Mouse (Mus musculus) urinary bladder, postnatal 0 days (tissue): ENCODE data around the gene Zfp169. TPM values are rescaled to one million over a fixed set of nuclear protein-coding genes. Genes with fewer than 3 reads are reported as not detected.

Experiments used
- microRNA counts: library from miRNA; unstranded; fragments of <30 nt; microRNA quantifications from one replicate; lab custom pipeline; 2016
- microRNA-seq: library from miRNA; unstranded; fragments of <30 nt; microRNA quantifications from one replicate; pipeline ENCODE4, GENCODE M21; 2016
- polyA plus RNA-seq: library from polyadenylated mRNA; unstranded; fragments of >200 nt; fragmentation: Nextera tagmentation; extraction: Ambion mirVana; gene quantifications from 2 replicates; pipeline ENCODE4 v1.2.1, GENCODE M21; 2015

Zfp169 gene
- 1.2 and 1.8 TPM in 2 replicates for polyA plus RNA-seq

GRCm38 (mm10) chr13:48513003-48513929, at the start of gene Zfp169, which contains the start of gene A830005F24Rik:
TSS of gene Zfp169 (minus strand) at chr13:48513451.
TSS of gene A830005F24Rik (plus strand) at chr13:48513570.

MicroRNA genes within 50 kb of the gene (microRNA counts, 519-probe panel; counts per million panel counts)
- microRNA mmu-let-7a (lab: Ali Mortazavi, UCI) (5,859 counts per million, percentile 99 among the panel's probes with 10 or more counts), microRNA mmu-let-7d (lab: Ali Mortazavi, UCI) (5,859 counts per million, percentile 99 among the panel's probes with 10 or more counts), microRNA mmu-let-7f (lab: Ali Mortazavi, UCI) (5,428 counts per million, percentile 96 among the panel's probes with 10 or more counts)

Small RNAs within 50 kb of the gene (microRNA-seq; reads per million reads assigned to microRNA genes)
- not detected for gene Gm24111
- gene Mirlet7a-1, result 255 reads per million, percentile 56 among the genes with 10 or more reads in this experiment
- gene Mirlet7d, result 20,908 reads per million, percentile 97 among the genes with 10 or more reads in this experiment
- gene Mirlet7f-1, result not detected

Other genes with a start within 250 kb of the Zfp169 start
- 0.28 and 0.56 TPM in 2 replicates for gene A830005F24Rik, start 119 bp upstream of the Zfp169 start, polyA plus RNA-seq
- gene Ptpdc1, start 112.2 kb upstream of the Zfp169 start, polyA plus RNA-seq, result 5.4 TPM in 2 replicates
- gene Barx1, start 149.5 kb upstream of the Zfp169 start, polyA plus RNA-seq, result 0.12 TPM in 1 of 2 replicates, not detected in the other